Mouse (Mus musculus): ENCODE results near the gene Tcf20.

DNA sequence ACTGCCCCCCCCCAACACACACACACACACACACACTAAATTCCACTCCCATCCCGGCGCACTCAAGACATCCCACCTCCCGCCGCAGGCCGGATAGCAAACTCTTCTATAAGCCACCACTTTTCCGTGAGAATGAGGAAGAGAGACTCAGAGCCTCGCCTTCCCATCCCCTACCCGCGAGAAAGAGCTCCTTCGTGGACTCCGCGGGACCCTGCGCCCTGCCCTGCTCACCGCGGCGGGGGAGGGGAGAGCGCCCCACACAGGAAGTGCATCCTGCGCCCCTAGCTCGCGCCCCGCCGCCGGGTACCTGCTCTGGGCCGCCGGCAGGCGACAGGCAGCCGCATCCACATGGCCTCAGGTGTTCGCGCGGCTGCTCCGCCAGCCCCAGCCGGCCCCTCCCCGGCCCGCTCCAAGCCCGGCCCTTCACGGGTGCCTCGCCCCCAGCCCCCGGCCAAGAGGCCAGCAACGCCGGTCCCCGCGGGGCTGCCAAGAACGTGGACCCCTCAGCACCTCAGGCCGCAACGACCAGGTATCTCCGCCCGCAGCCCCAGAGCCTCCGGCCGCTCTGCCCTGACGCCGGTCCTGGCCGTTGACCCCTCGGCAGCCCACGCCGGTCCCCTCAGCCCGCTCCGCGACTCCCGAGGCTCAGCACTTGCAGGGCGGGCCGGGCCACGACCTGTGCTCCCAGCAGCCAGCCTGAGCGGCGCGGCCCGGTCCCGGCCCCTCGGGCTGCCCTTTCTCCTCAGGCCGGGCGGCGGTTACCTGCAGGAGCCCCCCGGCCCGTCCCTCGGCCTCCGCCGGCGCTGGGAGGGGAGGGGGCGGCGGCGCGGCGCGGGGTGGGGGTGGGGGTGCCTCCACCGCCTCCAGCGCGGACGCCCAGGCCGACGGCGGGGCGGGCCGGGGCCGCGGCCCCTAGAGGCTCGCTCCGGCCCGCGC, 88.7 kb downstream of the Tcf20 start:
- TF ChIP-seq CTCF (IDR thresholded peaks at IDR 0.05; ENCODE audit: control insufficient read depth, insufficient read depth, insufficient read length) (no peak), MYOG (IDR thresholded peaks at IDR 0.05; ENCODE audit: control insufficient read depth, extremely low read depth, insufficient read length) (no peak)
